Mouse (Mus musculus): ENCODE measurements at regions not wholly inside any gene's neighbourhood (a gene's known extent, or its start where the extent isn't known, plus 50 kb on each side); places are given as distances from the start of the nearest gene placed in this dataset.

GRCm38 (mm10) chr10:51946189-51946588 is 76.1 kb upstream of the Vgll2 start:
- Histone ChIP-seq H3K9ac (ENCODE audit: low read length) (no peak overlapping the region), H3K4me3 (ENCODE audit: low read length) (no peak overlapping the region), H3K27ac (ENCODE audit: low read length) (no peak overlapping the region), H3K9me3 (replicated peaks; ENCODE audit: control insufficient read depth, low read length) (no peaks in the 10 kb centered on the region), H3K4me2 (ENCODE audit: low read depth, low read length) (no peak overlapping the region), H3K36me3 (ENCODE audit: control insufficient read depth, insufficient read depth) (no peaks in the 10 kb centered on the region), H3K4me1 (ENCODE audit: control insufficient read depth, insufficient read depth, low read length) (peaks cover 7% of the 10 kb centered on the region), H3K27me3 (ENCODE audit: control insufficient read depth, insufficient read depth, low read length) (no peaks in the 10 kb centered on the region)
- ATAC-seq (replicated peaks; ENCODE audit: extremely low read depth, insufficient read depth, low FRiP score): no peak

- H3K4me3 ChIP-seq (ENCODE audit: low read length): no peak overlapping the region
- ATAC-seq (replicated peaks; ENCODE audit: extremely low read depth, insufficient read depth, low FRiP score): no peak
- H3K36me3 ChIP-seq (ENCODE audit: control insufficient read depth, insufficient read depth): no peaks in the 10 kb centered on the region
- peaks cover 7% of the 10 kb centered on the region for H3K4me1 ChIP-seq (ENCODE audit: control insufficient read depth, insufficient read depth, low read length)
- H3K4me2 ChIP-seq (ENCODE audit: low read depth, low read length): no peak overlapping the region
- no peak overlapping the region for H3K9ac ChIP-seq (ENCODE audit: low read length)
- H3K9me3 ChIP-seq (replicated peaks; ENCODE audit: control insufficient read depth, low read length): no peaks in the 10 kb centered on the region
- no peaks in the 10 kb centered on the region for H3K27me3 ChIP-seq (ENCODE audit: control insufficient read depth, insufficient read depth, low read length)
- no peak overlapping the region for H3K27ac ChIP-seq (ENCODE audit: low read length)
These were observed 75.4 kb upstream of the Vgll2 start for GRCm38 (mm10) chr10:51946881-51947280.

- ATAC-seq (replicated peaks; ENCODE audit: extremely low read depth, insufficient read depth, low FRiP score): no peak
These were observed 72.3 kb upstream of the Vgll2 start for GRCm38 (mm10) chr10:51950016-51950415.

GRCm38 (mm10) chr10:51952021-51952420 is 70.3 kb upstream of the Vgll2 start:
- ATAC-seq (replicated peaks; ENCODE audit: extremely low read depth, insufficient read depth, low FRiP score): no peak
- 57% methylated on average over 4 of the region's 4 CpGs for WGBS
- Histone ChIP-seq H3K9me3 (replicated peaks; ENCODE audit: control insufficient read depth, low read length) (no peaks in the 10 kb centered on the region), H3K27me3 (ENCODE audit: control insufficient read depth, insufficient read depth, low read length) (no peaks in the 10 kb centered on the region), H3K9ac (ENCODE audit: low read length) (no peak overlapping the region), H3K36me3 (ENCODE audit: control insufficient read depth, insufficient read depth) (no peaks in the 10 kb centered on the region), H3K4me2 (ENCODE audit: low read depth, low read length) (no peak overlapping the region), H3K27ac (ENCODE audit: low read length) (no peak overlapping the region), H3K4me1 (ENCODE audit: control insufficient read depth, insufficient read depth, low read length) (no peaks in the 10 kb centered on the region), H3K4me3 (ENCODE audit: low read length) (no peak overlapping the region)

More at GRCm38 (mm10) chr10:51950016-51950415, 72.3 kb upstream of the Vgll2 start:
- Histone ChIP-seq H3K4me3 (ENCODE audit: low read length) (no peak overlapping the region), H3K36me3 (ENCODE audit: control insufficient read depth, insufficient read depth) (no peaks in the 10 kb centered on the region), H3K4me2 (ENCODE audit: low read depth, low read length) (no peak overlapping the region), H3K27ac (ENCODE audit: low read length) (no peak overlapping the region), H3K27me3 (ENCODE audit: control insufficient read depth, insufficient read depth, low read length) (no peaks in the 10 kb centered on the region), H3K4me1 (ENCODE audit: control insufficient read depth, insufficient read depth, low read length) (peaks cover 7% of the 10 kb centered on the region), H3K9me3 (replicated peaks; ENCODE audit: control insufficient read depth, low read length) (no peaks in the 10 kb centered on the region), H3K9ac (ENCODE audit: low read length) (no peak overlapping the region)
- WGBS: 78% methylated on average over 1 of the region's 1 CpGs

GRCm38 (mm10) chr10:51956493-51956892 is 65.8 kb upstream of the Vgll2 start:
- no peak overlapping the region for H3K4me2 ChIP-seq (ENCODE audit: low read depth, low read length)
- H3K9me3 ChIP-seq (replicated peaks; ENCODE audit: control insufficient read depth, low read length): no peaks in the 10 kb centered on the region
- no peaks in the 10 kb centered on the region for H3K4me1 ChIP-seq (ENCODE audit: control insufficient read depth, insufficient read depth, low read length)
- H3K9ac ChIP-seq (ENCODE audit: low read length): no peak overlapping the region
- no peaks in the 10 kb centered on the region for H3K27me3 ChIP-seq (ENCODE audit: control insufficient read depth, insufficient read depth, low read length)
- no peak overlapping the region for H3K27ac ChIP-seq (ENCODE audit: low read length)
- 24% methylated on average over 1 of the region's 1 CpGs for WGBS
- H3K4me3 ChIP-seq (ENCODE audit: low read length): no peak overlapping the region
- ATAC-seq (replicated peaks; ENCODE audit: extremely low read depth, insufficient read depth, low FRiP score): no peak
- H3K36me3 ChIP-seq (ENCODE audit: control insufficient read depth, insufficient read depth): no peaks in the 10 kb centered on the region

- Histone ChIP-seq H3K36me3 (ENCODE audit: control insufficient read depth, insufficient read depth) (no peaks in the 10 kb centered on the region), H3K27me3 (ENCODE audit: control insufficient read depth, insufficient read depth, low read length) (no peaks in the 10 kb centered on the region), H3K9me3 (replicated peaks; ENCODE audit: control insufficient read depth, low read length) (no peaks in the 10 kb centered on the region), H3K27ac (ENCODE audit: low read length) (peak overlapping the region; percentile 42), H3K4me1 (ENCODE audit: control insufficient read depth, insufficient read depth, low read length) (no peaks in the 10 kb centered on the region), H3K9ac (ENCODE audit: low read length) (no peak overlapping the region), H3K4me3 (ENCODE audit: low read length) (no peak overlapping the region), H3K4me2 (ENCODE audit: low read depth, low read length) (no peak overlapping the region)
- WGBS: 10% methylated on average over 2 of the region's 2 CpGs
- ATAC-seq (replicated peaks; ENCODE audit: extremely low read depth, insufficient read depth, low FRiP score): peak; percentile 81
These were observed 60.8 kb upstream of the Vgll2 start for GRCm38 (mm10) chr10:51961497-51961896.

- Histone ChIP-seq H3K27me3 (ENCODE audit: control insufficient read depth, insufficient read depth, low read length) (no peaks in the 10 kb centered on the region), H3K4me1 (ENCODE audit: control insufficient read depth, insufficient read depth, low read length) (no peaks in the 10 kb centered on the region)
- WGBS: 81% methylated on average over 1 of the region's 1 CpGs
These were observed 58.6 kb upstream of the Vgll2 start for GRCm38 (mm10) chr10:51963671-51964070.

GRCm38 (mm10) chr10:51970113-51970512 is 52.2 kb upstream of the Vgll2 start:
- Histone ChIP-seq H3K27ac (ENCODE audit: low read length) (no peak overlapping the region), H3K27me3 (ENCODE audit: control insufficient read depth, insufficient read depth, low read length) (no peaks in the 10 kb centered on the region), H3K9me3 (replicated peaks; ENCODE audit: control insufficient read depth, low read length) (no peaks in the 10 kb centered on the region), H3K4me3 (ENCODE audit: low read length) (no peak overlapping the region), H3K36me3 (ENCODE audit: control insufficient read depth, insufficient read depth) (no peaks in the 10 kb centered on the region), H3K4me1 (ENCODE audit: control insufficient read depth, insufficient read depth, low read length) (no peaks in the 10 kb centered on the region), H3K4me2 (ENCODE audit: low read depth, low read length) (no peak overlapping the region), H3K9ac (ENCODE audit: low read length) (no peak overlapping the region)
- ATAC-seq (replicated peaks; ENCODE audit: extremely low read depth, insufficient read depth, low FRiP score): peak; percentile 78
- WGBS: 46% methylated on average over 9 of the region's 9 CpGs

More at GRCm38 (mm10) chr10:51963671-51964070, 58.6 kb upstream of the Vgll2 start:
- H3K4me3 ChIP-seq (ENCODE audit: low read length): no peak overlapping the region
- H3K4me2 ChIP-seq (ENCODE audit: low read depth, low read length): no peak overlapping the region
- no peak for ATAC-seq (replicated peaks; ENCODE audit: extremely low read depth, insufficient read depth, low FRiP score)
- H3K36me3 ChIP-seq (ENCODE audit: control insufficient read depth, insufficient read depth): no peaks in the 10 kb centered on the region
- no peak overlapping the region for H3K9ac ChIP-seq (ENCODE audit: low read length)
- H3K27ac ChIP-seq (ENCODE audit: low read length): no peak overlapping the region
- no peaks in the 10 kb centered on the region for H3K9me3 ChIP-seq (replicated peaks; ENCODE audit: control insufficient read depth, low read length)
